Mouse (Mus musculus) forebrain, embryonic 10.5 days (tissue): ENCODE results near the gene Xcl1. TPM values are rescaled to one million over a fixed set of nuclear protein-coding genes. Genes with fewer than 3 reads are reported as not detected.
"Not testable (repeated sequence)": the region's sequence is repeated elsewhere in the genome, so short reads cannot be mapped to it uniquely, and the experiment has no call there.

Source experiments
- DNase-seq: peaks from one replicate; pipeline ENCODE4 v3.0.0-alpha.2; 2017; ENCODE audit warnings: low spot score; ENCODE audit errors: extremely low spot score
- H3K27ac ChIP-seq: fragments of 300-500 bp; sonication (generic); 2 replicates; pipeline ENCODE4 v1.5.1; 2016; ENCODE audit warnings: mild to moderate bottlenecking
- H3K27me3 ChIP-seq: fragments of 300-500 bp; sonication (generic); 2 replicates; pipeline ENCODE4 v1.6.1; 2016; ENCODE audit warnings: mild to moderate bottlenecking; ENCODE audit not compliant: poor library complexity, severe bottlenecking
- H3K36me3 ChIP-seq: fragments of 300-500 bp; sonication (generic); replicated peaks from 2 replicates; pipeline ENCODE4 v1.6.1; 2016; ENCODE audit warnings: mild to moderate bottlenecking, moderate library complexity
- H3K4me1 ChIP-seq: fragments of 300-500 bp; sonication (generic); 2 replicates; pipeline ENCODE4 v1.6.1; 2016
- H3K4me3 ChIP-seq: fragments of 300-500 bp; sonication (generic); 2 replicates; pipeline ENCODE4 v1.5.1; 2016; ENCODE audit warnings: mild to moderate bottlenecking, moderate library complexity
- H3K9me3 ChIP-seq: fragments of 300-500 bp; sonication (generic); 2 replicates; pipeline ENCODE4 v1.6.1; 2016; ENCODE audit warnings: mild to moderate bottlenecking, moderate library complexity
- WGBS: fragments of 180-500 bp; shearing (Covaris S2); methylation state at CpG from one replicate; pipeline ENCODE4 v1.1.7; 2016; 5-methylcytosine and 5-hydroxymethylcytosine counted together
- polyA plus RNA-seq: library from polyadenylated mRNA; unstranded; fragments of >200 nt; fragmentation: Nextera tagmentation; extraction: Ambion mirVana; gene quantifications from 2 replicates; pipeline ENCODE4 v1.2.1, GENCODE M21; 2016

Gene Xcl1
- polyA plus RNA-seq: not detected in 2 replicates

GRCm38 (mm10) chr1:164935477-164936044, at the start of gene Xcl1:
Gene Xcl1, minus strand, starts transcription at chr1:164935527.
- Histone ChIP-seq H3K27me3 (no peaks in the 10 kb centered on the region), H3K9me3 (no peaks in the 10 kb centered on the region), H3K4me3 (no peak within 1 kb of the TSS), H3K27ac (no peak within 1 kb of the TSS), H3K4me1 (no peaks in the 10 kb centered on the region), H3K36me3 (no peaks in the 10 kb centered on the region)
- WGBS: 83% methylated on average over 9 of the region's 9 CpGs
- no peak for DNase-seq

GRCm38 (mm10) chr1:164984681-164985080, 49.4 kb upstream of the Xcl1 start:
- H3K4me1 ChIP-seq, H3K4me3 ChIP-seq, H3K27me3 ChIP-seq, H3K36me3 ChIP-seq, DNase-seq, H3K27ac ChIP-seq: not testable (repeated sequence)
- H3K9me3 ChIP-seq: peaks cover 23% of the 10 kb centered on the region
- WGBS: 91% methylated on average over 10 of the region's 10 CpGs

GRCm38 (mm10) chr1:164977351-164977750, 42.0 kb upstream of the Xcl1 start:
- peaks cover 11% of the 10 kb centered on the region for H3K4me1 ChIP-seq
- no peak for DNase-seq
- no peaks in the 10 kb centered on the region for H3K9me3 ChIP-seq

GRCm38 (mm10) chr1:164975729-164976128, 40.4 kb upstream of the Xcl1 start:
- 86% methylated on average over 7 of the region's 7 CpGs for WGBS
- Histone ChIP-seq H3K27ac (0 out of 2 replicates have a peak overlapping the region, but pooled peaks have one; percentile 48), H3K27me3 (no peaks in the 10 kb centered on the region), H3K9me3 (no peaks in the 10 kb centered on the region), H3K4me1 (peaks cover 11% of the 10 kb centered on the region), H3K4me3 (no peak overlapping the region), H3K36me3 (no peaks in the 10 kb centered on the region)
- DNase-seq: no peak

More at GRCm38 (mm10) chr1:164977351-164977750, 42.0 kb upstream of the Xcl1 start:
- no peak overlapping the region for H3K27ac ChIP-seq
- H3K4me3 ChIP-seq: no peak overlapping the region
- H3K36me3 ChIP-seq: no peaks in the 10 kb centered on the region
- H3K27me3 ChIP-seq: no peaks in the 10 kb centered on the region

GRCm38 (mm10) chr1:164975276-164975675, 39.9 kb upstream of the Xcl1 start:
- peaks cover 11% of the 10 kb centered on the region for H3K4me1 ChIP-seq
- H3K4me3 ChIP-seq: no peak overlapping the region
- H3K9me3 ChIP-seq: no peaks in the 10 kb centered on the region
- no peaks in the 10 kb centered on the region for H3K36me3 ChIP-seq
- DNase-seq: no peak
- 93% methylated on average over 3 of the region's 3 CpGs for WGBS
- H3K27me3 ChIP-seq: no peaks in the 10 kb centered on the region
- 0 out of 2 replicates have a peak overlapping the region, but pooled peaks have one; percentile 48 for H3K27ac ChIP-seq

- no peaks in the 10 kb centered on the region for H3K36me3 ChIP-seq
- WGBS: 14% methylated on average over 3 of the region's 3 CpGs
- DNase-seq: no peak
- H3K27me3 ChIP-seq: no peaks in the 10 kb centered on the region
- peak overlapping the region; percentile 62; the same call in 1 of the 2 replicates for H3K27ac ChIP-seq
- H3K9me3 ChIP-seq: no peaks in the 10 kb centered on the region
- H3K4me1 ChIP-seq: peaks cover 11% of the 10 kb centered on the region
- no peak overlapping the region for H3K4me3 ChIP-seq
These were observed 38.5 kb upstream of the Xcl1 start for GRCm38 (mm10) chr1:164973790-164974189.

GRCm38 (mm10) chr1:164973341-164973740, 38.0 kb upstream of the Xcl1 start:
- Histone ChIP-seq H3K36me3 (no peaks in the 10 kb centered on the region), H3K4me3 (no peak overlapping the region), H3K4me1 (peaks cover 11% of the 10 kb centered on the region), H3K27me3 (no peaks in the 10 kb centered on the region), H3K9me3 (no peaks in the 10 kb centered on the region), H3K27ac (peak overlapping the region; percentile 56; the same call in 1 of the 2 replicates)
- 91% methylated on average over 1 of the region's 1 CpGs for WGBS
- no peak for DNase-seq

- WGBS: 86% methylated on average over 5 of the region's 5 CpGs
These were observed 37.4 kb upstream of the Xcl1 start for GRCm38 (mm10) chr1:164972744-164973143.

GRCm38 (mm10) chr1:164966095-164966698, 30.9 kb upstream of the Xcl1 start:
- no peaks in the 10 kb centered on the region for H3K9me3 ChIP-seq
- no peaks in the 10 kb centered on the region for H3K27me3 ChIP-seq
- 57% methylated on average over 8 of the region's 8 CpGs for WGBS
- DNase-seq: no peak
- H3K36me3 ChIP-seq: no peaks in the 10 kb centered on the region
- H3K4me3 ChIP-seq: no peak overlapping the region
- H3K27ac ChIP-seq: no peak overlapping the region
- no peaks in the 10 kb centered on the region for H3K4me1 ChIP-seq

More at GRCm38 (mm10) chr1:164972744-164973143, 37.4 kb upstream of the Xcl1 start:
- Histone ChIP-seq H3K4me3 (no peak overlapping the region), H3K27me3 (no peaks in the 10 kb centered on the region), H3K36me3 (no peaks in the 10 kb centered on the region), H3K9me3 (no peaks in the 10 kb centered on the region), H3K27ac (peak overlapping the region; percentile 56; the same call in 1 of the 2 replicates), H3K4me1 (peaks cover 11% of the 10 kb centered on the region)
- no peak for DNase-seq

GRCm38 (mm10) chr1:164960610-164961009, 25.3 kb upstream of the Xcl1 start:
- 66% methylated on average over 2 of the region's 2 CpGs for WGBS
- no peak overlapping the region for H3K4me3 ChIP-seq
- H3K27me3 ChIP-seq: no peaks in the 10 kb centered on the region
- no peaks in the 10 kb centered on the region for H3K36me3 ChIP-seq
- H3K9me3 ChIP-seq: no peaks in the 10 kb centered on the region
- no peak overlapping the region for H3K27ac ChIP-seq
- peaks cover 12% of the 10 kb centered on the region for H3K4me1 ChIP-seq
- DNase-seq: no peak

- Histone ChIP-seq H3K4me1 (peaks cover 12% of the 10 kb centered on the region), H3K4me3 (no peak overlapping the region), H3K27me3 (no peaks in the 10 kb centered on the region), H3K27ac (peak overlapping the region; percentile 25; the same call in 1 of the 2 replicates), H3K9me3 (no peaks in the 10 kb centered on the region), H3K36me3 (no peaks in the 10 kb centered on the region)
- no peak for DNase-seq
- 41% methylated on average over 11 of the region's 11 CpGs for WGBS
These were observed 24.6 kb upstream of the Xcl1 start for GRCm38 (mm10) chr1:164959787-164960385.

GRCm38 (mm10) chr1:164959160-164959559, 23.8 kb upstream of the Xcl1 start:
- no peak overlapping the region for H3K27ac ChIP-seq
- 85% methylated on average over 3 of the region's 3 CpGs for WGBS
- no peaks in the 10 kb centered on the region for H3K9me3 ChIP-seq
- H3K4me1 ChIP-seq: peaks cover 12% of the 10 kb centered on the region
- no peak for DNase-seq
- H3K36me3 ChIP-seq: no peaks in the 10 kb centered on the region
- no peaks in the 10 kb centered on the region for H3K27me3 ChIP-seq
- no peak overlapping the region for H3K4me3 ChIP-seq

GRCm38 (mm10) chr1:164957974-164958373, 22.6 kb upstream of the Xcl1 start:
- H3K27me3 ChIP-seq: no peaks in the 10 kb centered on the region
- H3K4me3 ChIP-seq: no peak overlapping the region
- H3K27ac ChIP-seq: no peak overlapping the region
- no peaks in the 10 kb centered on the region for H3K9me3 ChIP-seq
- DNase-seq: no peak
- H3K36me3 ChIP-seq: no peaks in the 10 kb centered on the region
- peaks cover 12% of the 10 kb centered on the region for H3K4me1 ChIP-seq
- WGBS: 91% methylated on average over 3 of the region's 3 CpGs
